Mouse (Mus musculus) small intestine, adult 2 months (tissue): ENCODE measurements around the gene Naa35.

Experiments used
- CTCF ChIP-seq: fragments of 200-500 bp; IDR thresholded peaks from 2 replicates; pipeline ENCODE4 v1.5.1; 2012; ENCODE audit warnings: low read depth, mild to moderate bottlenecking, control low read depth, inconsistent platforms, low read length, moderate library complexity, mixed read lengths; ENCODE audit not compliant: insufficient replicate concordance, insufficient read length; ENCODE audit errors: extremely low read depth
- POLR2A ChIP-seq: fragments of 200-500 bp; IDR thresholded peaks from 2 replicates; pipeline ENCODE4 v1.6.1; 2012; ENCODE audit warnings: low read depth, mild to moderate bottlenecking, control low read depth, inconsistent platforms, low read length, moderate library complexity

- no peak for TF ChIP-seq CTCF
- no peak for TF ChIP-seq POLR2A
Measured at GRCm38 (mm10) chr13:59549318-59549798, 35.7 kb upstream of the Naa35 start.
